Mouse (Mus musculus) megakaryocyte, embryonic 14.5 days (primary cell): ENCODE measurements around the gene Map3k21. TPM values are rescaled to one million over a fixed set of nuclear protein-coding genes. Genes with fewer than 3 reads are reported as not detected.

Experiments used
- H3K27me3 ChIP-seq: replicated peaks from 2 replicates; pipeline ENCODE3; 2012; ENCODE audit warnings: inconsistent platforms
- H3K36me3 ChIP-seq: replicated peaks from 2 replicates; pipeline ENCODE3; 2012; ENCODE audit warnings: low read length, inconsistent platforms, mixed read lengths
- H3K4me1 ChIP-seq: 2 replicates; pipeline ENCODE4 v1.6.1; 2012; ENCODE audit warnings: inconsistent platforms
- H3K4me3 ChIP-seq: replicated peaks from 2 replicates; pipeline ENCODE3; 2012; ENCODE audit warnings: moderate library complexity, mild to moderate bottlenecking, inconsistent platforms
- H3K9me3 ChIP-seq: 2 replicates; pipeline ENCODE4 v1.6.1; 2012; ENCODE audit warnings: inconsistent platforms
- FLI1 ChIP-seq: IDR thresholded peaks from 2 replicates; pipeline ENCODE4 v1.6.1; 2012; ENCODE audit warnings: low read length, inconsistent platforms, mixed read lengths
- GATA1 ChIP-seq: IDR thresholded peaks from 3 replicates; pipeline ENCODE4 v1.6.1; 2012; ENCODE audit warnings: mixed read lengths, low read length, inconsistent platforms, borderline replicate concordance
- polyA plus RNA-seq: library from polyadenylated mRNA; stranded (reverse); fragments of >175 nt; gene quantifications from 2 replicates; pipeline ENCODE4 v1.2.3, GENCODE M21; 2012; ENCODE audit warnings: low replicate concordance; ENCODE audit not compliant: insufficient read depth

Gene Map3k21
- polyA plus RNA-seq, 1 experiment = not detected

GRCm38 (mm10) chr8:125889920-125890319 is 20.3 kb upstream of the Map3k21 start:
- no peak for TF ChIP-seq GATA1
- no peak for TF ChIP-seq FLI1
- Histone ChIP-seq H3K4me1 (no peaks in the 10 kb centered on the region), H3K36me3 (no peaks in the 10 kb centered on the region), H3K27me3 (peaks cover 5% of the 10 kb centered on the region), H3K9me3 (peaks cover 34% of the 10 kb centered on the region), H3K4me3 (no peak overlapping the region)

GRCm38 (mm10) chr8:125897388-125897787 is 12.9 kb upstream of the Map3k21 start:
- Histone ChIP-seq H3K4me3 (no peak overlapping the region), H3K27me3 (peaks cover 29% of the 10 kb centered on the region), H3K4me1 (peaks cover 6% of the 10 kb centered on the region; the same call in 1 of the 2 replicates), H3K36me3 (no peaks in the 10 kb centered on the region), H3K9me3 (no peaks in the 10 kb centered on the region)
- TF ChIP-seq GATA1 (no peak), FLI1 (no peak)

- H3K36me3 ChIP-seq = no peaks in the 10 kb centered on the region
- peak within 1 kb of the TSS; percentile 38 for H3K4me3 ChIP-seq
- TF ChIP-seq FLI1 (no peak), GATA1 (no peak)
- H3K27me3 ChIP-seq = peaks cover 32% of the 10 kb centered on the region
- peaks cover 6% of the 10 kb centered on the region; the same call in 1 of the 2 replicates for H3K4me1 ChIP-seq
- H3K9me3 ChIP-seq = no peaks in the 10 kb centered on the region
Measured at GRCm38 (mm10) chr8:125897868-125898788, 12.1 kb upstream of the Map3k21 start, which contains the start of gene Pcnx2. Pcnx2 (minus strand) TSS chr8:125898317.

GRCm38 (mm10) chr8:125898899-125899298 is 11.4 kb upstream of the Map3k21 start:
- Histone ChIP-seq H3K4me3 (no peak overlapping the region), H3K36me3 (no peaks in the 10 kb centered on the region), H3K9me3 (no peaks in the 10 kb centered on the region), H3K4me1 (peaks cover 6% of the 10 kb centered on the region; the same call in 1 of the 2 replicates), H3K27me3 (peaks cover 32% of the 10 kb centered on the region)
- no peak for TF ChIP-seq GATA1
- TF ChIP-seq FLI1 = no peak

GRCm38 (mm10) chr8:125901167-125901566 is 9.1 kb upstream of the Map3k21 start:
- H3K27me3 ChIP-seq = peaks cover 26% of the 10 kb centered on the region
- no peaks in the 10 kb centered on the region for H3K36me3 ChIP-seq
- H3K9me3 ChIP-seq = no peaks in the 10 kb centered on the region
- TF ChIP-seq FLI1 (no peak), GATA1 (no peak)
- H3K4me1 ChIP-seq = peaks cover 6% of the 10 kb centered on the region; the same call in 1 of the 2 replicates
- no peak overlapping the region for H3K4me3 ChIP-seq

GRCm38 (mm10) chr8:125902521-125902920 is 7.7 kb upstream of the Map3k21 start:
- no peak for TF ChIP-seq FLI1
- TF ChIP-seq GATA1 = no peak
- Histone ChIP-seq H3K9me3 (peaks cover 5% of the 10 kb centered on the region), H3K27me3 (peaks cover 16% of the 10 kb centered on the region), H3K4me1 (peaks cover 6% of the 10 kb centered on the region; the same call in 1 of the 2 replicates), H3K36me3 (no peaks in the 10 kb centered on the region), H3K4me3 (no peak overlapping the region)

GRCm38 (mm10) chr8:125905341-125905740 is 4.9 kb upstream of the Map3k21 start:
- Histone ChIP-seq H3K36me3 (no peaks in the 10 kb centered on the region), H3K4me1 (no peaks in the 10 kb centered on the region), H3K27me3 (peaks cover 23% of the 10 kb centered on the region), H3K9me3 (peaks cover 14% of the 10 kb centered on the region), H3K4me3 (no peak overlapping the region)
- no peak for TF ChIP-seq GATA1
- no peak for TF ChIP-seq FLI1

- no peak for TF ChIP-seq GATA1
- TF ChIP-seq FLI1 = no peak
- H3K27me3 ChIP-seq = peaks cover 42% of the 10 kb centered on the region
- H3K4me3 ChIP-seq = no peak overlapping the region
- peaks cover 15% of the 10 kb centered on the region for H3K9me3 ChIP-seq
- no peaks in the 10 kb centered on the region for H3K36me3 ChIP-seq
- peaks cover 5% of the 10 kb centered on the region; the same call in 1 of the 2 replicates for H3K4me1 ChIP-seq
Measured at GRCm38 (mm10) chr8:125907311-125907710, 2.9 kb upstream of the Map3k21 start.

- Histone ChIP-seq H3K4me1 (peaks cover 5% of the 10 kb centered on the region; the same call in 1 of the 2 replicates), H3K27me3 (peaks cover 54% of the 10 kb centered on the region), H3K9me3 (peaks cover 15% of the 10 kb centered on the region), H3K4me3 (no peak overlapping the region), H3K36me3 (no peaks in the 10 kb centered on the region)
- TF ChIP-seq GATA1 (no peak), FLI1 (no peak)
Measured at GRCm38 (mm10) chr8:125909661-125910364, 437 bp upstream of the Map3k21 start.

- Histone ChIP-seq H3K36me3 (no peaks in the 10 kb centered on the region), H3K4me3 (no peak overlapping the region), H3K9me3 (peaks cover 15% of the 10 kb centered on the region), H3K27me3 (peaks cover 59% of the 10 kb centered on the region), H3K4me1 (peaks cover 5% of the 10 kb centered on the region; the same call in 1 of the 2 replicates)
- no peak for TF ChIP-seq FLI1
- TF ChIP-seq GATA1 = no peak
Measured at GRCm38 (mm10) chr8:125911229-125911580, 955 bp downstream of the Map3k21 start.
